Mouse (Mus musculus): ENCODE measurements around the gene Atp7b. TPM values are rescaled to one million over a fixed set of nuclear protein-coding genes. Genes with fewer than 3 reads are reported as not detected.

The Atp7b gene
- polyA plus RNA-seq, 3 experiments from 2014 or later = 0.07 to 0.14 (median 0.13) TPM

GRCm38 (mm10) chr8:22022244-22022643 lies 37.9 kb downstream of the Atp7b start:
- ATAC-seq = no peak

- no peak for ATAC-seq
Observed at GRCm38 (mm10) chr8:22019498-22019897, 40.6 kb downstream of the Atp7b start.

- no peak for ATAC-seq
Observed at GRCm38 (mm10) chr8:22017731-22018130, 42.4 kb downstream of the Atp7b start.

- ATAC-seq = no peak
Observed at GRCm38 (mm10) chr8:22013034-22013707, 46.9 kb downstream of the Atp7b start.

GRCm38 (mm10) chr8:22009403-22009802 lies 50.7 kb downstream of the Atp7b start:
- ATAC-seq = no peak

- ATAC-seq = no peak
Observed at GRCm38 (mm10) chr8:22006423-22006822, 53.7 kb downstream of the Atp7b start.

DNA sequence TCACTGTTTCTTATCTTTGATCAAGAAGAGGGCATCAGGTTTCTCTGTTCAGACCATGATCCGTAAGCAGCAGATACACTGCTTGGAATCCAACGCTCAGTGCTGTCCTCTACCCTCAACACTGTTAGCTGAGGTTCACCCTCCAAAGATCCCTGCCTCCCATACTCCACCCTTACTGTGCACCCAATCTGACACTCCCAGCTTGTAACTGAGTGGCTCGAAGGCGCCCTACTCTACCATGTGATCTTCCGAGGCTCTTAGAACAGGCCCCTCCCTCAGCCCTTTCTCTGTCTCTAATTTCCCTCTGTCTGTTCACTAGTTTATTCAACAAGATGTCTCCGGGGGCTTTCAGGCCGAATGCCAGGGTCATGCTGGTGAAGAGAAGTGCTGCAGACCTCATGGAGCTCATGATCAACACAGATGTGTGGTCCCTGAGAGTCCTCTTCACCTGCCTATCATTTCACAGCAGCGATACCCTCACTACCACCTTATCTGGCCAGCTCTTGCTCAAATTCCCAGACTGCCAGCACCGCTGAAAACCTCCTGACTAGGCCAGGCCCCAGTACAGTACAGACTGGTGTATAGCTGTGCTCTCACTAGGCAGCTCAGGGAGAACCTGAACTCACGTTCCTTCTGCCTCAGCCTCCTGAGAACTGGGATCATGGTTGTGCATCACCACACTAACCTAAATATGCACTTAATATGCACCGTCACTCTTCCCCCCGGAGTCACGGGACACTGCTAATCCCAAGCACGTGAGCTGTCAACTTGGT lies 55.2 kb downstream of the Atp7b start:
- ATAC-seq = no peak

- ATAC-seq = no peak
Observed at GRCm38 (mm10) chr8:21995181-21995580, 64.9 kb downstream of the Atp7b start.

DNA sequence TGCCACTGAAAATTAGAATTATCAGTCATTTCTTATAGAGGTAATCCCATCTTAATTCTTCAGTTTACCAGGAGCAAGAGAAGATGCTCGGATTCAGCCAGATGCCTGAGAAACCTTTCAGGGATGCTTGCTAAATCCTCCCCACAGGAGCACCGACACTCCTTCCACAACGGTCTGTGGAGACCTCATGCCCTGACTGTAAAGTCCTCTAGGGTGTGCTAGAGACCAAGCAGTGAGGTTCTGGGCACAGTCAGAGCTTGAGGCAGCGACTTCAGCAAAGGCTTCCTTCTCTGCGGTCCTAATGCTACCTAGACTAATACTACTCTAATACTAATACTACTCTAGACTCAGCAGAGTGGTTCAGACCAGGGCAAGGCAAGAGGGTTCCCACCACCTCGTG lies 67.9 kb downstream of the Atp7b start:
- ATAC-seq = no peak

GRCm38 (mm10) chr8:21981664-21982337 lies 78.3 kb downstream of the Atp7b start:
- no peak for ATAC-seq

- ATAC-seq = no peak
Observed at GRCm38 (mm10) chr8:21978193-21978592, 81.9 kb downstream of the Atp7b start.

DNA sequence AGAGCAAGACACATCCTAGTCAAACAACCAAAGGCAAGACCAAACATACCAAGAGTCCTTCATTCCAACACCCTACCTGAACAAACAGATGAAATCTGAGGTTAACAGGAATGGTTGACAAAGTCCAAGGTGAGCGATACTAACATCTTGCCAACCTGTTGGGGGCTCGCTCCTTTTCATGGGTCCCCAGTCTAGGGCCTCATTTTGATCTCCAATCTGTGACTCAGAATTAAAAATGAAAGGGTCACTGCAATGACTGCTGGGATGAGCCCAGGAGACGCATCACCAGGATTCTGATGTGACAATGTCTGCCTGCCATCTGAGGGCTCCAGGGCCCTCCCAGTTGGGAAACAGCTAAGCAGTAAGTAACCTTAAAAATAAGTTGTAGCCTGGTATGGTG lies 90.6 kb downstream of the Atp7b start, which contains the start of gene Ccdc70:
Gene Ccdc70 (plus strand): TSS at position 301 of the 400 bp plus-strand sequence.
- ATAC-seq = no peak

DNA sequence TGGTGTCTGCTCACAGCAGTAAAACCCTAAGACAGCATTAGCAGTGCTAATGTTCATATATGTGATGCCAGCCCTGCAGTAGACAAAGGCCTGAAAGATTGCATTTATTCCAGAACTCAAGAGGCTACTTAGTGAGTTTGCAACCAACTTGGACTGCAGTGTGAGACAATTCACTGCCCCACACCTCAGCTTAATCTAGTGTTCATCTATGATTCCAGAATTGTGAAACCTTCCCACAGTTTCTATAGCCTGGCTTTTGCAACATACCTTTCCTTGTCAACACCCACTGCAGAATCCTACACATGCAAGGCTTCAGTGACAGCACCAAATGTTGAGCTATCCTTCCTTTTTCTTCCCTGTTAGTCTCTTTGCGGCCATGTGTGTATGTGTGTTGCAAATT lies 93.5 kb downstream of the Atp7b start:
- ATAC-seq = no peak

DNA sequence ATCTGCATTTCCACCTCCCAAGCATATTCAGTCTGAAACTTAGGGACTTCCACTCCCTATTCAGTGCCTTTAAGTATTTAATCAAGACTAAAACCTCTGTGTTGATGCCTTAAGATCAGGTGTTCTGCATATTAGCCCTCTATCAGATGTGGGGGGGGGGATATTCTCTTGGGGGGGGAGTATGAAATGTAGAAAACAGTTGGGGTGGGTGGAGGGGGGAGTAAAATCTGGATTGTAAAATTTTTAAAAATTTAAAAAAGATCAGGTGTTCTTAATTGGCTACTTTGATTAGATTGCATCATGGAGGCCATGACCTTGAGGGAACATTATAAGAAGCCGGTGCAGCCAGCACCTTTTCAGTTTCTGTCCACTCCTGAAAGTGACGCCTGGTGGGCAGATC lies 101.7 kb downstream of the Atp7b start, which contains the start of gene Fam90a1a:
Gene Fam90a1a (plus strand): TSS at position 301 of the 400 bp plus-strand sequence.
- no peak for ATAC-seq

GRCm38 (mm10) chr8:21956336-21956735 lies 103.8 kb downstream of the Atp7b start:
- ATAC-seq = no peak

DNA sequence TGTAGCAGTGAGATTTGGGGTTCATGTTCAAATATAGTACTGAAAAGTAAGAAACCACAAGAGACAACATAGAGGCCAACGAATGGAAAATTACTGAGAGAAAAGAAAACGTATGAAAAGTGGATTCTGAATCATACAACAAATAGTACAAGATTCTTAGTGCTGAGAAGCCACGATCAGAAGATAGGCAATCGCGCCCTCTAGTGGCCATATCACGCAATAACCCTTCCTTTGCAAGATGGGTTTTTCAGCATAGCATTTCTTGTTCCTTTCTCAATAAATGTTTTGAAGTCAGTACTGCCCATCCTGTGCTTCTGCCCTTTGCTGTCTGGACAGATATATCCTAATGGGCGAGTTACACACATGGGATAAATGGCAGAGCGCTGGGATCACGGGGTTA lies 104.8 kb downstream of the Atp7b start:
- ATAC-seq = no peak

GRCm38 (mm10) chr8:21947311-21948017 lies 112.6 kb downstream of the Atp7b start:
- no peak for ATAC-seq

GRCm38 (mm10) chr8:21946462-21946861 lies 113.6 kb downstream of the Atp7b start, which contains the start of gene Defb13:
TSS of gene Defb13 (plus strand) at chr8:21946762.
- ATAC-seq = no peak
